Mouse (Mus musculus): ENCODE results near the gene Irf2bp2.

The Irf2bp2 gene

DNA sequence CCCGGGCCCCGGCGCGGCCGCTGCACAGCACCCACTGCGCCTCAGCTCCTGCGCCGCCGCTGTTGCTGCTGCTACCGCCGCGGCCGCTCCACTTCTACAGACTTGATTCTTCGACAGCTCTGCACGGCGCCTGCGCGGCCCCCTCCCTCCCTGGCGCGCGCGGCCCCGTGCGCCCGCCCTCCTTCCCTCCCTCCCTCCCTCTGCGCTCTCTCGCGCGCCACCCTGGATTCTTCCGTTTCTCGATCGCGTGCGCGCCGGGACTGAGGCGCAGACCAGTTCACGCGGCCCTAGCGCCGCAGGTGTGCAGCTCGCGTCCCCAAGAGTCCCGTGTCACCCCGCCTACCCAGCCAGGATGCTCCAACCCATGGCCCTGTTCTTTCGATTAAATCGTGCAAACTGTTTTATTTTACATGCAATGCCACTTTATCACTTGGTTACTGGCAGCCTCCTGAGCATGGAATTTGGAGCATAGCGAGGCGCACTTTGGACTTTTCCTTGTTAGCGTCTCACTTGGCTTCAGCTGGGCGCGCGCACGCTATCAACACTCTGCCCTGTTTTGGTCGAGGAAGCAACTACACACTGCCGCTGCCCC, at the start of gene Irf2bp2:
TSS of gene Irf2bp2 (minus strand) at position 98 of the 592 bp plus-strand sequence.
- peak; percentile 72 for DNase-seq (ENCODE audit: low spot score)

- no peak for DNase-seq (ENCODE audit: low spot score)
These were observed 48.9 kb upstream of the Irf2bp2 start for GRCm38 (mm10) chr8:126642665-126643064.

- DNase-seq (ENCODE audit: low spot score), result no peak
These were observed 47.9 kb upstream of the Irf2bp2 start for GRCm38 (mm10) chr8:126641568-126642295.

DNA sequence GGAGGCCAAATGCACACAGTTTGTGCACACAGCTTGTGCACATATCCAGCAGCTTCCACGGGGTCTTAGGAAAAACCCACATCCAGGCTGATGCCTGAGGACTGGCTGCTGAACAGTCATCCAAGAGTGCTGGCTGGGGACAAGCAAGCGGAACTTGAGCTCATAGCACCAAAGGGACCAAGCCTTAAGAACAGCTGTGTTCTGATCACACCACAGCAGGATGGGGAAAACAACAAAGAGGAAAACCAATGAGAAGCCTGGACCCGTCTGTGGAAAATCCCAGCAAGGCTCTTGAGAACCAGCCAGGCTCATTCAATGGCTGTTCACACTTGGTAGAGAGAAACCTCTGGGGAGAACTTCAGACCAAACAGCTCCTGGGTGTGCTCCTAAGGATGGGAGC, 45.4 kb upstream of the Irf2bp2 start:
- DNase-seq (ENCODE audit: low spot score), result no peak

- DNase-seq (ENCODE audit: low spot score), result no peak
These were observed 44.2 kb upstream of the Irf2bp2 start for GRCm38 (mm10) chr8:126638027-126638426.

- no peak for DNase-seq (ENCODE audit: low spot score)
These were observed 40.8 kb upstream of the Irf2bp2 start for GRCm38 (mm10) chr8:126634541-126635048.

GRCm38 (mm10) chr8:126628616-126629015, 34.8 kb upstream of the Irf2bp2 start:
- DNase-seq (ENCODE audit: low spot score), result no peak

- DNase-seq (ENCODE audit: low spot score), result no peak
These were observed 32.6 kb upstream of the Irf2bp2 start for GRCm38 (mm10) chr8:126626415-126626814.

DNA sequence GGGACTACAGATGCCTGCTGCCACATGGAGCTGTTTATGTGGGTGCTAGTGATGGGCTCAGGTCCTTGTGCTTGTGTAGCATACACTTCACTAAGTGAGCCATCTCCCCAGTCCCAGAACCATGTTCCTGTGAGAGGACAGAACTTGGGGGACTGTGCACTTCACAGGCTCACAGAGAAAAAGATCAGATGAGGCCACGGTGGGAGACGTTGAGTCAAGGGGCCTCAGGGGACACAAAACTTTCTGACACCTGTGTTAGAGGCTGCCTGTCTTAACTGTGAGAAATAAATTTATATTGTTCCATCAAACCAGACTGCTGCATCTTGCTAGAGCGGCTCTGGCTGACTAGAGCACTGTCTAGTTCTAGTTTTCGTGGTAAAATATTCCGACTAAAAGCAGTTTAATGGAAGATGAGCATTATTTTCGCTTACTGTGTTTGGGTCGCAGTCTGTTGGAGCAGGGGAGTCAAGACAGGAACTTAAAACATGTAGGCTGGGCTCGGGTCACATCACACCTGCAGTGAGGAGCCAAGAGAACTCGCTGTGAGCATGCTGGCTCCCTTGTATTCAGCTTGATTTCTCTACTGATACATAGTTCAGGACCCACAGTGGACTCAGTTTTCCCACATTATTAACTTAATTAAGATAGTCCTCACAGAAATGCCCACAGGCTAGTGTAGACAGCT, 28.5 kb upstream of the Irf2bp2 start:
- no peak for DNase-seq (ENCODE audit: low spot score)

DNA sequence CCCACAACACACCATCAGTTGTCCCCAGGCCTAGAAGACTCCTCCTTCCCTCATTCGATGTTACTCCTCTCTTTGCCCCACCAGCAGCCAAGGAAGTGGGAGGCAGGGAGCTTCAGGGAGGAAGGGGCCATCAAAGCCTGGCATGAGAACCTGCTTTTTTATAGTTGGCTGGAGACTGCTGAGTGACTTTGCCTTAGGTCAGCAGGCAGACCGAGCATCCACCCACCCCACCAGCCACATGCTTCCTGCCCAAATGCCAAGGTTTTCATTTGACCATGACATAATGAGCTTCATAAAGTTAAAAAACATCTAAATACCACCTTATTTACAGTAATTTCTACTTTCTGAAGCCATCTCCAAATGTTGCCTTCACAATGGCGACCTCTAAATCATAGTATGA, 26.9 kb upstream of the Irf2bp2 start:
- no peak for DNase-seq (ENCODE audit: low spot score)

- no peak for DNase-seq (ENCODE audit: low spot score)
These were observed 25.7 kb upstream of the Irf2bp2 start for GRCm38 (mm10) chr8:126619487-126619886.

GRCm38 (mm10) chr8:126617665-126618064, 23.9 kb upstream of the Irf2bp2 start:
- DNase-seq (ENCODE audit: low spot score), result no peak

DNA sequence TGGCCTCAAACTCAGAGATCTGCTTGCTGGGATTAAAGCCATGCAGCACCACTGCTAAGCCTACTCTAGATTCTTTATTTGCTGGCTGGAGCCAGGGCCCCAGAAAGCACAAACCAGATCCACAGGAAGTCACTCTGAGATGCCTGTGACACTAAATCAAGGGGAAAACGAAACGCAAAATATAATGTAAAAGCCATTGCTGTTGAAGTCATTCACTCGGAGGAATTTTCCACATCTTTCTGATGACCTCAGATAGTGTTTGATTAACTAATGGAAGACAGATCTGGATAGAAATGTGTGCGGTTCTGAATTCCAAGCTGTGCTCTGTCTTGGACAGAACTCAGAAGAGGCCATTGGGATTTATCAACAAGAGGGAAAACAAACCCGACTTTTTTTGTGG, 22.9 kb upstream of the Irf2bp2 start:
- no peak for DNase-seq (ENCODE audit: low spot score)

- DNase-seq (ENCODE audit: low spot score), result no peak
These were observed 22.0 kb upstream of the Irf2bp2 start for GRCm38 (mm10) chr8:126615765-126616164.

GRCm38 (mm10) chr8:126614740-126615132, 20.9 kb upstream of the Irf2bp2 start:
- no peak for DNase-seq (ENCODE audit: low spot score)

DNA sequence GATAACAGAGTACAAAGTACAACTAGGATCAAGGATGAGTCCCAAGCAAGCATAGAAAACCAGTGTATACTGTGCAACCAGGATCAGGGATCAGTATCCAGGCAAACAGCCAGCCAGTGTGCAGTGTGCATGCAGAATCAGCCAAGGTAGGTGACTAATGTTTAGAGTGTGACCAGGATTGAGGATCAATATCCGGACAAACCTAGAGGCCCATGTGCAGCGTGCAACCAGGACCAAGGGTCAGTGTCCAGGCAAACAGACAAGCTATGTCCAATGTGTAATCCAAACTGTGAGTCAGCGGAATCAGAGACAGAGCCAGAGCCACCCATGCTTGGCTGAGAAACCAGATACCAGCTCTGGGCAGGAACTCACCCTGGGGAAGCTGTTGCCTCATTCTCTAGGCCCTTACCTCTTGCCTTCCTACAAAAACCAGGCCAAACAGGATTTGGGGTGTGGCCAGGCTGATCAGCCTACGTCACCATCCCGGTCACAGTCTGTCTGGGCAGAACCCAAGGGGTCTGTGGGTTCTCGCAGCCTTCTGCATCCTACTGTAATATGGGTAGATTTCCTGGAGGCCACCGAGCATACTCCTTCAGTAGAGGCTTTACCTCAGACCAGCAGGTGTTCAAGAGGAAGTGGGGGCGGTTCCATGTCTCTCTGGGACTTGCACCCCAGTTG, 20.4 kb upstream of the Irf2bp2 start:
- no peak for DNase-seq (ENCODE audit: low spot score)

- no peak for DNase-seq (ENCODE audit: low spot score)
These were observed 19.4 kb upstream of the Irf2bp2 start for GRCm38 (mm10) chr8:126613143-126613542.

DNA sequence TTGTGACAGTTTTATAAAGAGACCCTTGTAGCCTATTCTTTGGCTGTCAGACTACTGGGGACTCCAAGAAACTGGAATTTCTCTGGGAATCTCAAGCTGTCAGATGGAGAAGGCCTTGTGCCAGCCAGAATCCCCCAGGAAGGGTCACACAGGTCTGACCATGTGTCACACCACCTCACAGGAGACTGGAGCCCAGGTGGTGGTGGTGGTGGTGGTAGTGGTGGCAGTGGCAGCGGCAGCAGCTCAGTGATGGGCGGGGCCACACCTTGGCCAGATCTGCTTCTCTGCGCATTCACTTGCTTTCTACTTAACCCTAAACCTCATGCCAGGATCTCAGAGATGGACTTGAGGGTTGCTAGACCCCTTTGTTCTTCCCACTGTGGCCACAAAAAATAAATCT, 19.0 kb upstream of the Irf2bp2 start:
- DNase-seq (ENCODE audit: low spot score), result no peak

DNA sequence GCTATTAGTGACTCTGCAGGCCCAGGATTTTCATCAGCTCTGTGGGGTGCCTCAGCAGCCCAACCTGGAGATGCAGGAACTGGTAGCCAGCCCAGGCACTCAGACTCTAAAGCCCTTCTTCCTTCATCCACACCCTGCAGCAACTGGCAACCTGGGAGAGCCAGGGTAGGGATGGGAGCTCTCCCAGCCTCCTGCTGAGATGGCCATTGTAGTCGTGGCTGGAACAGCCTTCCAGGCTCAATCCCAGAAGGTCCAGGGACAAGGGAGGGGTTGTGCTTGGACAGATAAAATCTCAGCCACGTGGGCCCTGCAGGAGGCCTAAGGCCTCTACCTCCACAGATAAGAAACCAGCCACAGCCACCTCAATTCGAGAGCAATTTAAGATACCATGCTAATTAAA, 16.9 kb upstream of the Irf2bp2 start:
- no peak for DNase-seq (ENCODE audit: low spot score)

DNA sequence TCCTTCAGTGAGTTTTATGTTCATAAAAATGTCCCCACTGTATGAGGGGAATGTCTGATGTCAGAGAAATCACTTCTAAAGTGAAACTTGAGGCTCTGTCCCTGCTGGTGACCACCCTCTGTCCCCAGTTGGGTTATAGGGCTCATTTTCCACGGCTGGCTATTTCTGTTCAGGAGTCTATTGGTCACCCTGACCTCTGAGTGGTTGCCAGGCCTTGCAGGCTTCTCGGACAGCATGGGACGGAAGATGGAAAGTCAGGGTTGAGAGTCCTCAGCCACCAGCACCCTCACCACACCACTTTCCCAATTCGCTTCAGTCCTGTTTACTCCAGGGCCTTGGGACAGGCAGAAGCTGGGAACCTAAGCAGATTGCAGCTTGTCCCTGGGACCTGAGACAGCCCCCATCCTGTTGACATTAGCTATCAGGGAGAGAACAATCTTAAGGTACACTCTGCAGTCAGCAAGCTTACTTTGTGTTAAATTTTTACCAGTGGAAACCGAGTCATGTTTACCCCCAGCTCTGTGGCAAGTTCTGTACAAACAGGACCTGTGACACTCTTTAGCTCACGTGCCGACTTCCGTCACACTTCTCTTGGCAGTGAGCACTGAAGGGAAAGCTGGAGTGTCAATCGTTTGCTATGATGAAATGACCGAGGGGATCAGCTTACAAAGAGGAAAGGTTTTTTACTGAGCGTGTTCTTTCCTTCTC, 15.9 kb upstream of the Irf2bp2 start:
- no peak for DNase-seq (ENCODE audit: low spot score)

- DNase-seq (ENCODE audit: low spot score), result no peak
These were observed 9.6 kb upstream of the Irf2bp2 start for GRCm38 (mm10) chr8:126603241-126603947.

Data from spleen, adult 12 weeks (tissue).